Mouse (Mus musculus): ENCODE results near the gene Ptprt.
"Not testable (repeated sequence)": the region's sequence is repeated elsewhere in the genome, so short reads cannot be mapped to it uniquely, and the experiment has no call there.

Gene Ptprt

DNA sequence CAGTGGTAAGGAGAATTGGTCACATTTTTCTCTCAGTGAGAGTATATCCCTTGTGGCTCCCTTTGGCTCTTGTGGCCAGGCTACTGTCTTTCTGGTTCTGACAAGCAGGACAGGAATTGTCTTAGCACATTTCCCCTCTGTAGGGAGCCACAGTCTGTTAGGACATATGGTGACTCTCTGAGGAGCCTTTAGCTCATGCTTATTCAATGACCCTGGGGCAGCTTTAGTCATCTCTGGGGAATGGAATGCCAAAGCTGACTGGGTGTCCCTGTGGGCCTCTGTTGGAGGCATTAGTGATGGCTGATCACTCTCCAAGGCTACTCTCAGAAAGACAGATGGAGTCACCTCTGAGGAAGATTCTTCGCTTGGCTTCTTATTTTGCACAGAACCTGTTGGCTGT lies 1147.7 kb downstream of the Ptprt start:
- DNase-seq: no peak

DNA sequence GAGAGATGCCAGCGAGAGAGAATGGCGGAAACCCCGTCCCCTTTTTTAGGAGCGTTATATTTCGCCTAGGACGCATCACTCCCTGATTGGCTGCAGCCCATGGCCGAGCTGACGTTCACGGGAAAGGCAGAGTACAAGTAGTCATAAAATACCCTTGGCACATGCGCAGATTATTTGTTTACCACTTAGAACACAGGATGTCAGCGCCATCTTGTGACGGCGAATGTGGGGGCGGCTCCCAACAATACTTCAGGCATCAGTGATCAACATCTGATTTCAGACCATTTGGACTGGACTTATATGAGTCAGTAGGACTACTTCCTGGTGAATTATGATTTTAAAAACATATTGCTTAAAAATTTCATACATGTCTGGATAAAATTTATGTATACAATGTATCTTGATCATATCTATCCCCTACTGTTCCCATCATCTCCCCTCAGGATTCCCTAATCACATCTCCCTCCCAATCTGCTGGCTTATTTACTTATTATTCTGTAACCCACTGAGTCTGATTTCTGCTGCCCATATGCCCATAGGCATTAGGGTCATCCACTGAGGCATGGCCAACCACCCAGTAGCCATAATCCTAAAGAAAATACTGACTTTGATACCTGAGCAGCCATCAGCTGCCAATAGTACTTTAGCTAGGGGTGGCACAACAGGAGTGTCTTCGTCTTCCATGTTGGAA lies 1148.9 kb downstream of the Ptprt start:
- not testable (repeated sequence) for DNase-seq

DNA sequence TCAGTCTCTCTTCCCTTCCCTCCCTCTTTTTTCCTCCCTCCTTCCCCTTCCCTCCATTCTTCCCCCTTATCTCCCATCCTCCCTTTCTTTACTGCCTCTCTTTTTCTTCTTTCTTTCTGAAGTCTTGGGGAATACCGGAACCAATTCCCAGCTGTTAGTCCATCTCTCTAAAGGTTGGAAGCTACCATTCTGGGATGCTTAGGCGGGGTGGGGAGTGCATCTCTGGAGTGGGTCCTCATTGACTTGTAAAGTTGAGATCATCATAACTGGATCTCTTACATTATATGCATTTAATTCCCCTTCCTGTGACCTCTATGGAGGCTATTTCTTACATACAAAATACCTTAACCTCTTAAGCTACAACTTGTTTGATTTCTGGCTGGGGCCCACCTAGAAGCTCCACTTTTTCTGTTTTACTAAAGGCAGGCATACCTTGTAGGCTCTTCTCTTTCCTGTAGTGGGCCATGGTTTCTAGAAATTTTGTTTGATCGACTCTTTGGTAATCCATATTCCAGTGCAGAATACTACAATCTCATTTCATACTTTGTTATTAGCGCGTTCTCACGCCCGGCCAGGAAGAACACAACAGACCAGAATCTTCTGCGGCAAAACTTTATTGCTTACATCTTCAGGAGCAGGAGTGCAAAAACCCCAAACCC lies 1149.7 kb downstream of the Ptprt start:
- no peak for DNase-seq

DNA sequence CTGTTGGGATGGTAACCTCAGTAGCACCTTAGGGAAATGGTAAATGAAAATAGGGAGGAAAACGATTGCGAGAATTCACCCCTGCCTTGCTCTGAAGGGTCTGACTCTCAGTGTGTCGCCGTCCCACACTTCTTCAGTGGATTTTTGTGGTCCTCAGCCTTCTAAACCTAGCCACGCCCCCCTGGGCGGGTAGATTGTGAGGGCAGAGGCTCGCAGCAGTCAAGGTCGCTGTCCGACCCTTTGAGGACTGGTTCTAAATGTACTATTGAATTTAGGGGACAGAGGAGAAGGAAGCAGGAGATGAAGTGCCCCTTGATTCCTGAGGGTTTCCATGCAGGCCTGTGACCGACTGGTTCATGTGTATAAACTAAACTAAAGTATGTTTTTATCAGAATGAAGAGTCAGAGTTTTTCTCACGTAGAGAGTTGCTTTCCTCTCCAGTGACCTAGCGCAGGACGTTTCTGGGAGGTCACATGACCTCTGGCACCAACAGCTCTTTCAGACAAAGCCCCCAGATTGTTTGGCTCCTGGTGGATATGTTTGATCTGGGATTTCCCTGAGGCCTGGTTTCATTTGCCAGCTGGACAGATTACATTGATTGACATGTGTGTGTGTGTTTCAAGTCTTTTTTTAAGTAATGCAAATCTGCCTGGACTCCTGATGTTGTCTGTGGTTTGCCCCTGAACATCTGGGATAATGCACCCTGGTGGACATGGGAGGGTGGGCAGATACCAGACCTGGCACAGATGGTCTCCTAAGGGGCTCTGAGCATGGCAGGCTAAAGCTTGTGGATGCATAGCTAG lies 1161.6 kb downstream of the Ptprt start:
- no peak for DNase-seq

DNA sequence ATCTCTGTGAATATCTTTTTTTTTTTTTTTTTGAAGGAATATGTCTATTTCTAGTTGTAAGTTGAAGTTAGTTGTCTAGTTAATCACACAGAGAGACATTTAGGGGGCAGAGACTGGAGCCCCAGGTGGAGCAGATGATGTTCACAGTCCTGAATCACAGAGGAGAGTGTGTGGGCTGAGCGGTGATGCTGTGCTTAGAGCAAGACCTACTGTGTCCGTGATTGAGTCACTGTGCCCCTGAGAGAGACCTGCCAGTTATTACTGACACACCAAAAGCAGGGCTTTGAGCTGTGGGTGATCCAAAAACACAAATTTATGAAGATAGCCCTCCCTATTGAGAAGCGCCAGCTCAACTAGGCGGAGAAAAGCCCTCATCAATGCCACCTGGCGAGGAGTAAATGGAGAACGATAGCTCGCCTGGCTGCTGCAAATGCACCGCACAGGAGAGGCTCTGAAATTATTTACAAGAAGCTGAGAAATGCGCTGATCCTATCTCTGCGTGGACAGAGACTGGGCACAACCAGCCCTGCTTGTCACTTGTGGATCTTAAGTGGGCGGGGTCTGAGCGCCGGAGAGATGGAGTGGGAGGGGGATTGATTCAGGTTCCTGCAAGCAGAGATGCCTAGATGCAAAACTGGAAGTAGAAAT lies 1162.4 kb downstream of the Ptprt start:
- no peak for DNase-seq

DNA sequence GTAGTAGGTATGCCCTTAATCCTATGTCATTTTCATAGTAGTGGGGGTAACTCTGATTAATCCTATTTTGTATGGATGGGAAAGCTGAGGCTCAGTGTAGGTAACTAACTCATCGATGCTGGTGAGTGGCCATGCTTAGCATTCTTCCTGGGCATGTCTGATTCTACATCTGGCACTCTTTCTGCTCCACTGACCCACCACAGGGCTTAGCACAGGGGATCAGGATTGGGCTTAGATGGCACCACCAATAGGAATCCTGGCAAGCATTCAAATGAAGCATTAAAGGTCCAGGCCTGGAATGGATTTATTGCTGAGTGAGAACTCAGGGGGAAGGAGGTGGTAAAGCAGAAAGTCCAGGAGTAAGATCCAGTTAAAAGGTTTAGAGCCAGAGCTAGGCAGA lies 1179.2 kb downstream of the Ptprt start:
- DNase-seq: no peak

DNA sequence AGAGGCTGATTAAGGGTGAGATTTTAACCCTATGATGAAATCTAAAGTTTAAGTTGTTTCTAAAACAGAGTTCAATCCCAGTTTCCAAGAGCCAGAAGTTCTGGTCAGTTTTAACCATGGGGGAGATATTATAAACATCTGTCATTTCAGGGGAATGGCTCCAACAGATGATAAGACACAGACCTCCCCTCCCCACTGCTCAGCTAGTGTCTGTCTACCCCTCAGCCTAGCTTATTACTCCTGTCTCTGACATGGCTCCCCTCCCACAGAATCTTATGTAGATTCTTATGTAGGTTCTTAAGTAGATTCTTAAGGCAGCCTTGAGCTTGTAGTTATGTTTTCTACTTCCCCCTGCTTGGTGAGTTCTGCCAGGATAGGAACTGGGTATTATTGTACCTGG lies 1180.5 kb downstream of the Ptprt start:
- DNase-seq: no peak

All from lung, postnatal 4 days (tissue).